Mouse (Mus musculus) olfactory bulb, adult 2 months (tissue): ENCODE measurements around the gene Kctd4. TPM values are rescaled to one million over a fixed set of nuclear protein-coding genes. Genes with fewer than 3 reads are reported as not detected.
A peak's percentile ranks its signal among the peaks of the same experiment; 100 is the strongest.

ENCODE experiments used
- H3K27ac ChIP-seq: fragments of 200-500 bp; 2 replicates; pipeline ENCODE4 v1.5.1; 2012; ENCODE audit warnings: low read depth, low read length; ENCODE audit not compliant: insufficient read depth
- H3K4me1 ChIP-seq: fragments of 200-500 bp; 2 replicates; pipeline ENCODE4 v1.6.1; 2012; ENCODE audit warnings: low read length; ENCODE audit not compliant: control insufficient read depth, insufficient read depth
- H3K4me3 ChIP-seq: fragments of 200-500 bp; 2 replicates; pipeline ENCODE4 v1.5.1; 2012; ENCODE audit warnings: mild to moderate bottlenecking, low read depth, low read length, moderate library complexity; ENCODE audit not compliant: insufficient read depth
- CTCF ChIP-seq: fragments of 200-500 bp; IDR thresholded peaks from 2 replicates; pipeline ENCODE4 v1.5.1; 2012; ENCODE audit warnings: low read depth, mild to moderate bottlenecking, low read length, moderate library complexity; ENCODE audit not compliant: insufficient read depth
- POLR2A ChIP-seq: fragments of 200-500 bp; IDR thresholded peaks from 2 replicates; pipeline ENCODE4 v1.6.1; 2012; ENCODE audit warnings: mild to moderate bottlenecking, low read depth, low read length, moderate library complexity; ENCODE audit not compliant: insufficient read depth
- WGBS: fragments of 180-500 bp; shearing (Covaris S2); methylation state at CpG from one replicate; pipeline ENCODE4 v1.1.7; 2018; 5-methylcytosine and 5-hydroxymethylcytosine counted together
- polyA plus RNA-seq: library from polyadenylated mRNA; stranded (reverse); fragments of >200 nt; gene quantifications from 2 replicates; pipeline ENCODE4 v1.2.4, GENCODE M21; 2012; ENCODE audit warnings: low replicate concordance; ENCODE audit not compliant: missing spikeins, insufficient read depth, insufficient read length

The Kctd4 gene
- polyA plus RNA-seq, 1 experiment = not detected

DNA sequence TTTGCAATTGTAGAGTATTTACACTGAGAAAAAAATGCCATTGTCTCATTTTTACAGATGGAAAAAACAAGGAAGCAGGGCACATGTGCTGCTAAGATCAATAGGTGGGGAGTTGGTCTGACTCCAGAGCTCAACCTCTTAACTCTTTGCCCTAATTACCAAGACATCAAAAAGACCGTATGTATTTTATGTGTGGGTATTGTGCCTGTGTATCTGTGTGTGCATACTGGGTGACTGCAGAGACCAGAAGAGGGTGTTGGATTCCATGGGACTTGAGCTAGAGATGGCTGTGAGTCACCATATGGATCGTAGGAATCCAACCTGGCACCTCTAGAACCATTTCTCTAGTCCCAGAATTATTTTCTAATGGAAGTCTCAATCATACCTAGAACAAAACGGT, 12.4 kb upstream of the Kctd4 start:
- WGBS = 90% methylated on average over 3 of the region's 3 CpGs
- no peaks in the 10 kb centered on the region for H3K4me1 ChIP-seq
- no peak overlapping the region for H3K27ac ChIP-seq
- no peak for TF ChIP-seq POLR2A
- no peak for TF ChIP-seq CTCF
- no peak overlapping the region for H3K4me3 ChIP-seq

GRCm38 (mm10) chr14:75947674-75948073, 7.1 kb upstream of the Kctd4 start:
- Histone ChIP-seq H3K4me3 (no peak overlapping the region), H3K4me1 (no peaks in the 10 kb centered on the region), H3K27ac (no peak overlapping the region)
- no peak for TF ChIP-seq CTCF
- no peak for TF ChIP-seq POLR2A
- 42% methylated on average over 3 of the region's 3 CpGs for WGBS

GRCm38 (mm10) chr14:75953011-75953410, 1.8 kb upstream of the Kctd4 start:
- H3K27ac ChIP-seq = no peak overlapping the region
- no peak for TF ChIP-seq CTCF
- TF ChIP-seq POLR2A = no peak
- 68% methylated on average over 2 of the region's 2 CpGs for WGBS
- no peak overlapping the region for H3K4me3 ChIP-seq
- H3K4me1 ChIP-seq = no peaks in the 10 kb centered on the region

DNA sequence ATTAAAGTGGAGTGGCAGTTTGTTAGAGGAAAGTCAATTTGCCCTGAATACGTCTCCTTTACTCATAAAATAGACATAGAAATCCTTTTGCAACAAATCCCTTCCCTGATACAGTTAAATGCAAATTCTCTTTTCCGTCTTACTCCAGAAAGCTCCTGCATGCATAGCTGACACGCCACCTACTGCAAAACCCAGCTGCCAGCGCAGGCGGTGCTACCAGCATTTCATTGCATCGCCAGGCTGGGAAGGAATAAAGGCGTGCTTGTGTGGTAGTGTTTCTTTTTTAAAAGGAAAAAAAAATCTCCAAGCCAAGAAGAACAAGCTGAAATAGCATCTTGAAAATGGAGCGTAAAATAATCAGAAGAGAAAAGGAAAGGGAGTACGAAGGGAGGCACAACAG, 7.4 kb downstream of the Kctd4 start:
- H3K4me3 ChIP-seq = peak overlapping the region; percentile 52
- 14% methylated on average over 9 of the region's 9 CpGs for WGBS
- TF ChIP-seq POLR2A (no peak), CTCF (no peak)
- 0 out of 2 replicates have a peak, but pooled peaks cover 2% of the 10 kb centered on the region for H3K4me1 ChIP-seq
- peak overlapping the region; percentile 87 for H3K27ac ChIP-seq

DNA sequence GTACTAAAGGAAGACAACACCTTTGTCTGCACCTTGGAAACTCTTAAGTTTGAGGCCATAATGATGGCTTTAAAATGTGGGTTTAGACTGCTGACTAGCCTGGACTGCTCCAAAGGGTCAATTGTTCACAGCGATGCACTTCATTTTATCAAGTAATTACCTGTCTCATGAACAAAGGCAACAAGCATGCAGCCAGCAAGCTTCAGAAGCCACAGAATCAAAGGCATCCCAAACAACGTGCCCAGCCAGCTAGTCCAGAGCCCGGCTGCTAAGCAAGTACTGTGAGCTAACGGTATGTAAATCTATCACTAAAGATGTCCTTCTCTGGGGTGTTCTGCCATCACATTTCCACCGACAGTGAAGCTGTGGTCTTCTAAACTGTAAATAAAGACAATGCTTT, 8.4 kb downstream of the Kctd4 start:
- TF ChIP-seq POLR2A = no peak
- TF ChIP-seq CTCF = no peak
- 13% methylated on average over 5 of the region's 5 CpGs for WGBS
- peak overlapping the region; percentile 87; the same call in 1 of the 2 replicates for H3K27ac ChIP-seq
- H3K4me1 ChIP-seq = 0 out of 2 replicates have a peak, but pooled peaks cover 2% of the 10 kb centered on the region
- H3K4me3 ChIP-seq = peak overlapping the region; percentile 48

DNA sequence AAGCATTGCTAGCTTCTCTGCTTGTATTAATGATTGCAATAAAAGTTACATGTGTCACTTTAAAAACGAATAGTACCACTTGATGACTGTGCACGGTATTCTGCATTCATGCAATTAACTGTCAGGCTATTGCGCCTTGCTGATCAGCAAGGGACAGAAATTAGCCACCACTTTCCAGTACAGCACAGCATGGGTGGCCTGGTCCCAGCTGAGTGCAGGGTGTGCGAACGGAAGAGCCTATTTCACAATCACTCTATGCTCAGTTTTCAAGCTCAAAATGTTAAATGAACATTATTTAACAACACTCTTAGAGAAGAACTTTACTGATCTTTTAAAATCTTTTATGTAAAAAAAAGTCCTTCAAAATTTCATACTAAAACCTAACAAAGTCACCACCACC, 9.2 kb downstream of the Kctd4 start:
- Histone ChIP-seq H3K27ac (no peak overlapping the region), H3K4me3 (peak overlapping the region; percentile 32), H3K4me1 (0 out of 2 replicates have a peak, but pooled peaks cover 2% of the 10 kb centered on the region)
- TF ChIP-seq CTCF (no peak), POLR2A (no peak)
- 40% methylated on average over 5 of the region's 5 CpGs for WGBS

GRCm38 (mm10) chr14:75964433-75964832, 9.6 kb downstream of the Kctd4 start:
- TF ChIP-seq POLR2A (no peak), CTCF (no peak)
- H3K27ac ChIP-seq = no peak overlapping the region
- H3K4me3 ChIP-seq = no peak overlapping the region
- 92% methylated on average over 1 of the region's 1 CpGs for WGBS
- H3K4me1 ChIP-seq = 0 out of 2 replicates have a peak, but pooled peaks cover 2% of the 10 kb centered on the region

- H3K27ac ChIP-seq = no peak overlapping the region
- whole genome bisulfite sequencing = 29% methylated on average over 5 of the region's 5 CpGs
- H3K4me1 ChIP-seq = 0 out of 2 replicates have a peak, but pooled peaks cover 2% of the 10 kb centered on the region
- TF ChIP-seq POLR2A (no peak), CTCF (no peak)
- H3K4me3 ChIP-seq = no peak overlapping the region
These were observed 12.5 kb downstream of the Kctd4 start for GRCm38 (mm10) chr14:75967291-75967690.

DNA sequence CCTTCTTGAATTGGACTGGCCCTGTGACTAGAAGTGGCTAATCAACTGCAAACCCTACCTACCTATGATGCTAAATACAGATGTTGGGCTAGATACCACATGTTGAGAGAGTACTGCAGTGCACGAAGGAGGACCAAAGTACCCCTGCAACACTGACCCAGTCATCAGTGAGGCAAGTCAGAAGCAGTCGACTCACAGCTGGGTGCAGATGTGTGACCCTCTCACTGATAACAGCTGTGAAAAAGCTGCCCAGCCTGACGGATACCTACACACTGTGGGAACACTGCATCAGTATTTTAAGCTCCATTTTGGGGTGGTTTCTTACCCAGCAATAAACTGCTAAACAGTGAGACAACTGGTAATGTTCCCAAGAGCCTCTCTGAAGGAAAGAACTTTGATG, 21.3 kb downstream of the Kctd4 start:
- Histone ChIP-seq H3K4me3 (no peak overlapping the region), H3K27ac (no peak overlapping the region)
- 59% methylated on average over 3 of the region's 3 CpGs for WGBS

DNA sequence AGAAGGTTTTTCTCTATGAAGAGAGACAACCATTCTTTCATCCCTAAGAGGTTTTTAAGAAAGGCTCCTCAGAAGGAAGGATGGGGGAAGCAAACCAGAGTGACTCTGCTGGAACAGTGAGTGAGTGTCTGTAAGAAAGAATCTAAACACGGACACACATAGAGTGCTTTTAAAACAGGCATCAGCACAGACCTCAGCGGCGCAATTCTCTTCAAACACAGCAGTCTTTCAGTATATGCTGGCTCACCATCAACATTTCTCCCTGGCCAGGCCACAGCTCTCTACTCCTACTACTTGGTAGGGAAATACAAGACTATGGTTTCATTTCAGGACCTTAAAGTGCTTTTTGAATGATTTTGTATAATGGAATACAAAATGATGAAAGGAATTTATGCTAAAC, 26.4 kb downstream of the Kctd4 start:
- Histone ChIP-seq H3K27ac (no peak overlapping the region), H3K4me3 (no peak overlapping the region), H3K4me1 (peaks cover 6% of the 10 kb centered on the region; the same call in 1 of the 2 replicates)
- 81% methylated on average over 3 of the region's 3 CpGs for WGBS
- no peak for TF ChIP-seq POLR2A
- no peak for TF ChIP-seq CTCF

More for the DNA sequence above, 21.3 kb downstream of the Kctd4 start:
- TF ChIP-seq CTCF (no peak), POLR2A (no peak)
- H3K4me1 ChIP-seq = 0 out of 2 replicates have a peak, but pooled peaks cover 2% of the 10 kb centered on the region

GRCm38 (mm10) chr14:75983891-75984290, 29.1 kb downstream of the Kctd4 start:
- no peak overlapping the region for H3K27ac ChIP-seq
- WGBS = 56% methylated on average over 2 of the region's 2 CpGs

More at GRCm38 (mm10) chr14:75983891-75984290, 29.1 kb downstream of the Kctd4 start:
- TF ChIP-seq CTCF = no peak
- TF ChIP-seq POLR2A = no peak
- Histone ChIP-seq H3K4me3 (no peak overlapping the region), H3K4me1 (peaks cover 6% of the 10 kb centered on the region; the same call in 1 of the 2 replicates)
